Mouse (Mus musculus) CH12.LX (cell line): ENCODE measurements at regions not wholly inside any gene's neighbourhood (a gene's known extent, or its start where the extent isn't known, plus 50 kb on each side); places are given as distances from the start of the nearest gene placed in this dataset.

Source experiments
- DNase-seq: peaks from one replicate; pipeline ENCODE4 v3.0.0-alpha.2; 2013; ENCODE audit errors: extremely low read depth
- H3K27ac ChIP-seq: 2 replicates; pipeline ENCODE4 v1.5.1; 2012; ENCODE audit warnings: low read depth, mild to moderate bottlenecking, control low read depth, moderate library complexity; ENCODE audit not compliant: insufficient read depth
- H3K27me3 ChIP-seq: replicated peaks from 2 replicates; pipeline ENCODE3; 2012; ENCODE audit warnings: inconsistent platforms
- H3K36me3 ChIP-seq, 2 experiments: replicated peaks in 1 of 2; 2 replicates each; pipeline versions ENCODE3 to v1.6.1; 2012; ENCODE audit warnings: inconsistent platforms in 1 of 2, low read length in 1 of 2, mild to moderate bottlenecking in 1 of 2, mixed read lengths in 1 of 2, moderate library complexity in 1 of 2; ENCODE audit not compliant: control insufficient read depth in 1 of 2, insufficient read depth in 1 of 2
- H3K4me1 ChIP-seq, 2 experiments: 2 replicates each; pipeline ENCODE4 v1.6.1; 2012; ENCODE audit warnings: inconsistent platforms in 1 of 2, moderate library complexity in 1 of 2; ENCODE audit not compliant: insufficient read depth in 2 of 2, control insufficient read depth in 1 of 2
- H3K4me2 ChIP-seq: 2 replicates; pipeline ENCODE4 v1.6.1; 2012; ENCODE audit warnings: low read depth, mild to moderate bottlenecking, control low read depth; ENCODE audit not compliant: poor library complexity, insufficient read depth, severe bottlenecking
- H3K4me3 ChIP-seq, 3 experiments: fragments of 150-350 bp in 1 of 3; sonication (generic) in 1 of 3; replicated peaks in 1 of 3; 2 replicates each; pipeline versions ENCODE3 to v1.5.1; 2011 to 2012; ENCODE audit warnings: low read depth in 2 of 3, low read length in 2 of 3, mild to moderate bottlenecking in 2 of 3, moderate library complexity in 2 of 3, control low read depth in 1 of 3, improper control_type of control experiment in 1 of 3, inconsistent platforms in 1 of 3, mixed read lengths in 1 of 3; ENCODE audit not compliant: poor library complexity in 1 of 3
- H3K79me2 ChIP-seq: replicated peaks from 2 replicates; pipeline ENCODE4 v1.6.1; 2012; ENCODE audit warnings: mild to moderate bottlenecking, moderate library complexity; ENCODE audit not compliant: control insufficient read depth, poor library complexity, insufficient read depth, severe bottlenecking; ENCODE audit errors: extremely low read depth
- H3K9ac ChIP-seq: 2 replicates; pipeline ENCODE4 v1.6.1; 2012; ENCODE audit warnings: low read depth, mild to moderate bottlenecking, control low read depth, moderate library complexity; ENCODE audit not compliant: insufficient read depth
- H3K9me3 ChIP-seq: replicated peaks from 2 replicates; pipeline ENCODE3; 2012; ENCODE audit warnings: low read length, inconsistent platforms, mixed read lengths
- BHLHE40 ChIP-seq: IDR thresholded peaks from 2 replicates; pipeline ENCODE4 v1.6.1; 2011; ENCODE audit warnings: mild to moderate bottlenecking, low read depth, low read length, improper control_type of control experiment
- CHD1 ChIP-seq: IDR thresholded peaks from 2 replicates; pipeline ENCODE4 v1.6.1; 2012; ENCODE audit warnings: low read depth, low read length, improper control_type of control experiment, inconsistent platforms
- CTCF ChIP-seq, 2 experiments: IDR thresholded peaks in 1 of 2; conservative IDR thresholded peaks in 1 of 2; 2 replicates each; pipeline ENCODE4 v1.5.1; 2011 to 2012; ENCODE audit warnings: low read depth in 2 of 2, low read length in 2 of 2, improper control_type of control experiment in 1 of 2, inconsistent platforms in 1 of 2, mild to moderate bottlenecking in 1 of 2, moderate library complexity in 1 of 2
- E2F4 ChIP-seq: IDR thresholded peaks from 2 replicates; pipeline ENCODE4 v1.6.1; 2011; ENCODE audit warnings: low read depth, low read length, improper control_type of control experiment; ENCODE audit not compliant: insufficient replicate concordance
- ELF1 ChIP-seq: IDR thresholded peaks from 2 replicates; pipeline ENCODE4 v1.6.1; 2014; ENCODE audit warnings: low read depth, mild to moderate bottlenecking, inconsistent platforms, low read length, improper control_type of control experiment
- EP300 ChIP-seq: IDR thresholded peaks from 2 replicates; pipeline ENCODE4 v1.6.1; 2011; ENCODE audit warnings: low read length, improper control_type of control experiment
- ETS1 ChIP-seq: conservative IDR thresholded peaks from 2 replicates; pipeline ENCODE4 v1.6.1; 2012; ENCODE audit warnings: low read depth, mild to moderate bottlenecking, inconsistent platforms, low read length, improper control_type of control experiment, moderate library complexity
- GABPA ChIP-seq: IDR thresholded peaks from 2 replicates; pipeline ENCODE4 v1.6.1; 2012; ENCODE audit warnings: low read depth, low read length, improper control_type of control experiment, inconsistent platforms; ENCODE audit not compliant: insufficient replicate concordance
- JUN ChIP-seq: IDR thresholded peaks from 2 replicates; pipeline ENCODE4 v1.6.1; 2011; ENCODE audit warnings: low read depth, mild to moderate bottlenecking, low read length, improper control_type of control experiment, moderate library complexity; ENCODE audit not compliant: insufficient read depth
- KAT2A ChIP-seq: IDR thresholded peaks from 2 replicates; pipeline ENCODE4 v1.6.1; 2012; ENCODE audit warnings: low read length, improper control_type of control experiment, inconsistent platforms; ENCODE audit not compliant: insufficient replicate concordance
- NELFE ChIP-seq: IDR thresholded peaks from 2 replicates; pipeline ENCODE4 v1.6.1; 2011; ENCODE audit warnings: low read depth, low read length, improper control_type of control experiment
- NRF1 ChIP-seq: IDR thresholded peaks from 2 replicates; pipeline ENCODE4 v1.6.1; 2014; ENCODE audit warnings: low read depth, mild to moderate bottlenecking, inconsistent platforms, low read length, improper control_type of control experiment, moderate library complexity
- PAX5 ChIP-seq: IDR thresholded peaks from 2 replicates; pipeline ENCODE4 v1.6.1; 2012; ENCODE audit warnings: low read length, inconsistent platforms, mixed read lengths
- RAD21 ChIP-seq: IDR thresholded peaks from 2 replicates; pipeline ENCODE4 v1.6.1; 2011; ENCODE audit warnings: low read depth, mild to moderate bottlenecking, low read length, improper control_type of control experiment, moderate library complexity
- TBP ChIP-seq: conservative IDR thresholded peaks from 2 replicates; pipeline ENCODE4 v1.6.1; 2011; ENCODE audit warnings: low read depth, low read length, improper control_type of control experiment
- TCF12 ChIP-seq: IDR thresholded peaks from 2 replicates; pipeline ENCODE4 v1.6.1; 2014; ENCODE audit warnings: low read depth, mild to moderate bottlenecking, inconsistent platforms, low read length, improper control_type of control experiment
- dilution Hi-C: fragments of 300-500 bp; cut with MboI; formaldehyde crosslinking; loops from 2 replicates; pipeline ENCODE4 v1.14.3; 2020; ENCODE audit warnings: low sequenced_read_pairs; ENCODE audit not compliant: extremely low pct_unique_long_range_greater_than_20kb, extremely low pct_ligation_motif_present
- in situ Hi-C: fragments of 300-500 bp; cut with MboI; formaldehyde crosslinking; loops from 3 replicates; pipeline ENCODE4 v1.14.3; 2019; ENCODE audit warnings: low sequenced_read_pairs, low pct_ligation_motif_present, low pct_unique_long_range_greater_than_20kb, mixed read lengths

- Histone ChIP-seq H3K4me1 (no peaks in the 10 kb centered on the region), H3K27ac (no peak overlapping the region), H3K9ac (no peak overlapping the region), H3K4me3 (no peak overlapping the region), H3K9me3 (peaks cover 18% of the 10 kb centered on the region), H3K36me3 (no peaks in the 10 kb centered on the region), H3K79me2 (no peaks in the 10 kb centered on the region)
- in situ Hi-C loops: no loop called here
- no peak for DNase-seq
- TF ChIP-seq TBP (no peak), CTCF (conservative IDR thresholded peaks at IDR 0.05 in 1 of 2, IDR thresholded peaks at IDR 0.05 in 1 of 2; ENCODE audit: low read depth in 2 of 2, low read length in 2 of 2) (no peak), RAD21 (no peak), NELFE (no peak), EP300 (no peak), E2F4 (no peak), JUN (no peak), BHLHE40 (no peak), TCF12 (no peak), KAT2A (no peak)
- TF ChIP-seq, all 38 proteins: peak for 0
- no peaks in the 10 kb centered on the region for H3K27me3 ChIP-seq
- dilution Hi-C loops: no loop called here
- H3K4me2 ChIP-seq: no peak overlapping the region
Measured at GRCm38 (mm10) chr3:150236946-150237600, 1200.6 kb upstream of the Adgrl4 start.

- H3K9ac ChIP-seq: no peak overlapping the region
- H3K4me3 ChIP-seq: no peak overlapping the region
- peaks cover 13% of the 10 kb centered on the region for H3K9me3 ChIP-seq
- no peak overlapping the region for H3K27ac ChIP-seq
- no peaks in the 10 kb centered on the region for H3K4me1 ChIP-seq
- H3K36me3 ChIP-seq: no peaks in the 10 kb centered on the region
- no peak for TF ChIP-seq NRF1
- no peak for TF ChIP-seq NELFE
- no peak for TF ChIP-seq ETS1
- no peak for TF ChIP-seq PAX5
- no peak for TF ChIP-seq TCF12
- no peak for TF ChIP-seq CTCF (conservative IDR thresholded peaks at IDR 0.05 in 1 of 2, IDR thresholded peaks at IDR 0.05 in 1 of 2; ENCODE audit: low read depth in 2 of 2, low read length in 2 of 2)
- TF ChIP-seq ELF1: no peak
- TF ChIP-seq KAT2A: no peak
- no peak for TF ChIP-seq CHD1
- TF ChIP-seq GABPA: no peak
- no peak for TF ChIP-seq RAD21
- no peak for TF ChIP-seq BHLHE40
- dilution Hi-C loops: no loop called here
- no peak overlapping the region for H3K4me2 ChIP-seq
- no peaks in the 10 kb centered on the region for H3K79me2 ChIP-seq
- DNase-seq: no peak
- in situ Hi-C loops: no loop called here
- no peaks in the 10 kb centered on the region for H3K27me3 ChIP-seq
Measured at GRCm38 (mm10) chr3:150275038-150275437, 1162.6 kb upstream of the Adgrl4 start.
